Mouse (Mus musculus) spleen, adult 2 months (tissue): ENCODE results near the gene Syde2. TPM values are rescaled to one million over a fixed set of nuclear protein-coding genes. Genes with fewer than 3 reads are reported as not detected.

Experiments used
- DNase-seq, 2 experiments: peaks; one replicate each; pipeline versions ENCODE4 v3.0.0 to v3.0.0-alpha.2; 2012 to 2021; ENCODE audit warnings: low spot score in 2 of 2, low read depth in 1 of 2
- H3K27ac ChIP-seq: fragments of 200-500 bp; 2 replicates; pipeline ENCODE4 v1.5.1; 2012; ENCODE audit warnings: low read length, inconsistent platforms; ENCODE audit not compliant: insufficient read depth
- H3K27me3 ChIP-seq: fragments of 200-500 bp; 2 replicates; pipeline ENCODE4 v1.6.1; 2012; ENCODE audit warnings: mild to moderate bottlenecking, moderate library complexity, low read length, inconsistent platforms; ENCODE audit not compliant: control insufficient read depth, insufficient read depth
- H3K36me3 ChIP-seq: fragments of 200-500 bp; 2 replicates; pipeline ENCODE4 v1.6.1; 2012; ENCODE audit warnings: mild to moderate bottlenecking, low read length, inconsistent platforms; ENCODE audit not compliant: control insufficient read depth, insufficient read depth
- H3K4me1 ChIP-seq: fragments of 200-500 bp; 2 replicates; pipeline ENCODE4 v1.6.1; 2011; ENCODE audit warnings: inconsistent platforms; ENCODE audit not compliant: control insufficient read depth, insufficient read depth, insufficient read length
- H3K4me3 ChIP-seq: fragments of 200-500 bp; 2 replicates; pipeline ENCODE4 v1.5.1; 2011; ENCODE audit warnings: mild to moderate bottlenecking, inconsistent platforms; ENCODE audit not compliant: insufficient read depth, insufficient read length; ENCODE audit errors: extremely low read depth
- CTCF ChIP-seq: fragments of 200-500 bp; IDR thresholded peaks from 2 replicates; pipeline ENCODE4 v1.5.1; 2011; ENCODE audit warnings: mild to moderate bottlenecking, inconsistent platforms; ENCODE audit not compliant: insufficient read depth, insufficient read length, insufficient replicate concordance; ENCODE audit errors: extremely low read depth
- POLR2A ChIP-seq: fragments of 200-500 bp; IDR thresholded peaks from 2 replicates; pipeline ENCODE4 v1.6.1; 2011; ENCODE audit warnings: low read depth, low read length, inconsistent platforms
- WGBS: fragments of 180-500 bp; shearing (Covaris S2); methylation state at CpG from one replicate; pipeline ENCODE4 v1.1.7; 2018; 5-methylcytosine and 5-hydroxymethylcytosine counted together
- polyA plus RNA-seq: library from polyadenylated mRNA; depleted of rRNA; stranded (reverse); fragments of >200 nt; gene quantifications from 2 replicates; pipeline ENCODE4 v1.2.3, GENCODE M21; 2012

The Syde2 gene
- polyA plus RNA-seq, 1 experiment, result 0.57 TPM

- H3K36me3 ChIP-seq, result no peaks in the 10 kb centered on the region
- no peaks in the 10 kb centered on the region for H3K27me3 ChIP-seq
- no peak for DNase-seq
- no peak for TF ChIP-seq POLR2A
- TF ChIP-seq CTCF, result no peak
- H3K27ac ChIP-seq, result no peak overlapping the region
- no peak overlapping the region for H3K4me3 ChIP-seq
- H3K4me1 ChIP-seq, result peaks cover 2% of the 10 kb centered on the region; the same call in 1 of the 2 replicates
- WGBS, result 95% methylated on average over 6 of the region's 6 CpGs
Measured at GRCm38 (mm10) chr3:146025499-146025898, 37.8 kb downstream of the Syde2 start.

- DNase-seq, result no peak
- no peak overlapping the region for H3K27ac ChIP-seq
- WGBS, result 57% methylated on average over 6 of the region's 6 CpGs
- H3K4me3 ChIP-seq, result no peak overlapping the region
- no peaks in the 10 kb centered on the region for H3K27me3 ChIP-seq
- H3K4me1 ChIP-seq, result peaks cover 3% of the 10 kb centered on the region; the same call in 1 of the 2 replicates
- no peaks in the 10 kb centered on the region for H3K36me3 ChIP-seq
- TF ChIP-seq CTCF, result no peak
Measured at GRCm38 (mm10) chr3:146027116-146027515, 39.4 kb downstream of the Syde2 start.

GRCm38 (mm10) chr3:146028406-146028805, 40.7 kb downstream of the Syde2 start:
- no peak overlapping the region for H3K27ac ChIP-seq
- H3K4me1 ChIP-seq, result peaks cover 3% of the 10 kb centered on the region; the same call in 1 of the 2 replicates
- no peaks in the 10 kb centered on the region for H3K27me3 ChIP-seq
- TF ChIP-seq CTCF (no peak), POLR2A (no peak)
- no peak overlapping the region for H3K4me3 ChIP-seq
- no peak for DNase-seq
- 92% methylated on average over 2 of the region's 2 CpGs for WGBS
- no peaks in the 10 kb centered on the region for H3K36me3 ChIP-seq

- TF ChIP-seq CTCF (no peak), POLR2A (no peak)
- no peak overlapping the region for H3K4me3 ChIP-seq
- H3K27ac ChIP-seq, result no peak overlapping the region
- no peak for DNase-seq
- no peaks in the 10 kb centered on the region for H3K27me3 ChIP-seq
- peaks cover 3% of the 10 kb centered on the region; the same call in 1 of the 2 replicates for H3K4me1 ChIP-seq
- WGBS, result 50% methylated on average over 3 of the region's 3 CpGs
- H3K36me3 ChIP-seq, result no peaks in the 10 kb centered on the region
Measured at GRCm38 (mm10) chr3:146029234-146029633, 41.6 kb downstream of the Syde2 start.

GRCm38 (mm10) chr3:146030255-146030836, 42.7 kb downstream of the Syde2 start:
- Histone ChIP-seq H3K27ac (no peak overlapping the region), H3K36me3 (no peaks in the 10 kb centered on the region), H3K27me3 (no peaks in the 10 kb centered on the region), H3K4me1 (peaks cover 3% of the 10 kb centered on the region; the same call in 1 of the 2 replicates), H3K4me3 (no peak overlapping the region)
- TF ChIP-seq POLR2A (no peak), CTCF (no peak)
- WGBS, result 9% methylated on average over 5 of the region's 5 CpGs
- DNase-seq, result no peak

GRCm38 (mm10) chr3:146032976-146033375, 45.3 kb downstream of the Syde2 start:
- H3K27ac ChIP-seq, result no peak overlapping the region
- WGBS, result 97% methylated on average over 5 of the region's 5 CpGs
- no peak for TF ChIP-seq POLR2A
- no peak for TF ChIP-seq CTCF
- H3K4me1 ChIP-seq, result peaks cover 3% of the 10 kb centered on the region; the same call in 1 of the 2 replicates
- no peak overlapping the region for H3K4me3 ChIP-seq
- no peaks in the 10 kb centered on the region for H3K27me3 ChIP-seq
- no peak for DNase-seq
- H3K36me3 ChIP-seq, result no peaks in the 10 kb centered on the region

- Histone ChIP-seq H3K27ac (no peak overlapping the region), H3K27me3 (no peaks in the 10 kb centered on the region), H3K4me1 (no peaks in the 10 kb centered on the region), H3K4me3 (no peak overlapping the region), H3K36me3 (no peaks in the 10 kb centered on the region)
- TF ChIP-seq POLR2A, result no peak
- no peak for TF ChIP-seq CTCF
- 90% methylated on average over 15 of the region's 15 CpGs for WGBS
- no peak for DNase-seq
Measured at GRCm38 (mm10) chr3:146037906-146038305, 50.2 kb downstream of the Syde2 start.
